Mouse (Mus musculus) intestine, embryonic 16.5 days (tissue): ENCODE data around the gene Nlrc5. TPM values are rescaled to one million over a fixed set of nuclear protein-coding genes. Genes with fewer than 3 reads are reported as not detected.

Source experiments
- ATAC-seq: fragments of 200-750 bp; cut with Nextera tagmentation; 2 replicates; pipeline ENCODE4 v1.8.0; 2017; ENCODE audit warnings: moderate TSS enrichment, moderate library complexity
- H3K27ac ChIP-seq: fragments of 300-500 bp; sonication (generic); 2 replicates; pipeline ENCODE4 v1.5.1; 2014; ENCODE audit warnings: mild to moderate bottlenecking, low read length
- H3K27me3 ChIP-seq: fragments of 300-500 bp; sonication (generic); replicated peaks from 2 replicates; pipeline ENCODE4 v1.6.1; 2014; ENCODE audit warnings: low read length, control low read depth, mixed read lengths; ENCODE audit not compliant: control insufficient read depth, insufficient read depth
- H3K36me3 ChIP-seq: fragments of 300-500 bp; sonication (generic); 2 replicates; pipeline ENCODE4 v1.6.1; 2014; ENCODE audit warnings: low read length, control low read depth; ENCODE audit not compliant: control insufficient read depth, insufficient read depth
- H3K4me1 ChIP-seq: fragments of 300-500 bp; sonication (generic); 2 replicates; pipeline ENCODE4 v1.6.1; 2014; ENCODE audit warnings: low read length, control low read depth, mixed read lengths; ENCODE audit not compliant: control insufficient read depth, insufficient read depth
- H3K4me2 ChIP-seq: fragments of 300-500 bp; sonication (generic); 2 replicates; pipeline ENCODE4 v1.6.1; 2014; ENCODE audit warnings: low read depth, low read length, control low read depth
- H3K4me3 ChIP-seq: fragments of 300-500 bp; sonication (generic); 2 replicates; pipeline ENCODE4 v1.5.1; 2014; ENCODE audit warnings: mild to moderate bottlenecking, low read length
- H3K9ac ChIP-seq: fragments of 300-500 bp; sonication (generic); 2 replicates; pipeline ENCODE4 v1.6.1; 2014; ENCODE audit warnings: low read depth, low read length
- H3K9me3 ChIP-seq: fragments of 300-500 bp; sonication (generic); 2 replicates; pipeline ENCODE4 v1.6.1; 2016; ENCODE audit warnings: low read length, control low read depth; ENCODE audit not compliant: control insufficient read depth
- WGBS: fragments of 180-500 bp; shearing (Covaris S2); extraction: QIAGEN DNeasy Blood & Tissue Kit; methylation state at CpG from one replicate; pipeline ENCODE4 v1.1.7; 2014; 5-methylcytosine and 5-hydroxymethylcytosine counted together
- polyA plus RNA-seq: library from polyadenylated mRNA; unstranded; fragments of >200 nt; fragmentation: Nextera tagmentation; extraction: Ambion mirVana; gene quantifications from 2 replicates; pipeline ENCODE4 v1.2.1, GENCODE M21; 2015

Gene Nlrc5
- polyA plus RNA-seq, 1 experiment from 2014 or later = 0.43 TPM

GRCm38 (mm10) chr8:94492021-94492681 lies 58.0 kb downstream of the Nlrc5 start:
- ATAC-seq = peak; percentile 89
- H3K27me3 ChIP-seq = no peaks in the 10 kb centered on the region
- H3K4me2 ChIP-seq = peak overlapping the region; percentile 62
- no peak overlapping the region for H3K27ac ChIP-seq
- peak overlapping the region; percentile 37 for H3K9ac ChIP-seq
- no peaks in the 10 kb centered on the region for H3K9me3 ChIP-seq
- H3K4me3 ChIP-seq = peak overlapping the region; percentile 29
- no peaks in the 10 kb centered on the region for H3K36me3 ChIP-seq
- 5% methylated on average over 15 of the region's 15 CpGs for WGBS
- H3K4me1 ChIP-seq = peaks cover 3% of the 10 kb centered on the region; the same call in 1 of the 2 replicates

- H3K4me1 ChIP-seq = peaks cover 3% of the 10 kb centered on the region; the same call in 1 of the 2 replicates
- H3K4me3 ChIP-seq = no peak overlapping the region
- WGBS = 58% methylated on average over 1 of the region's 1 CpGs
- ATAC-seq = no peak
- no peaks in the 10 kb centered on the region for H3K27me3 ChIP-seq
- no peaks in the 10 kb centered on the region for H3K9me3 ChIP-seq
- no peak overlapping the region for H3K27ac ChIP-seq
- no peaks in the 10 kb centered on the region for H3K36me3 ChIP-seq
- H3K9ac ChIP-seq = no peak overlapping the region
- H3K4me2 ChIP-seq = no peak overlapping the region
These were observed 59.1 kb downstream of the Nlrc5 start for GRCm38 (mm10) chr8:94493240-94493639.

DNA sequence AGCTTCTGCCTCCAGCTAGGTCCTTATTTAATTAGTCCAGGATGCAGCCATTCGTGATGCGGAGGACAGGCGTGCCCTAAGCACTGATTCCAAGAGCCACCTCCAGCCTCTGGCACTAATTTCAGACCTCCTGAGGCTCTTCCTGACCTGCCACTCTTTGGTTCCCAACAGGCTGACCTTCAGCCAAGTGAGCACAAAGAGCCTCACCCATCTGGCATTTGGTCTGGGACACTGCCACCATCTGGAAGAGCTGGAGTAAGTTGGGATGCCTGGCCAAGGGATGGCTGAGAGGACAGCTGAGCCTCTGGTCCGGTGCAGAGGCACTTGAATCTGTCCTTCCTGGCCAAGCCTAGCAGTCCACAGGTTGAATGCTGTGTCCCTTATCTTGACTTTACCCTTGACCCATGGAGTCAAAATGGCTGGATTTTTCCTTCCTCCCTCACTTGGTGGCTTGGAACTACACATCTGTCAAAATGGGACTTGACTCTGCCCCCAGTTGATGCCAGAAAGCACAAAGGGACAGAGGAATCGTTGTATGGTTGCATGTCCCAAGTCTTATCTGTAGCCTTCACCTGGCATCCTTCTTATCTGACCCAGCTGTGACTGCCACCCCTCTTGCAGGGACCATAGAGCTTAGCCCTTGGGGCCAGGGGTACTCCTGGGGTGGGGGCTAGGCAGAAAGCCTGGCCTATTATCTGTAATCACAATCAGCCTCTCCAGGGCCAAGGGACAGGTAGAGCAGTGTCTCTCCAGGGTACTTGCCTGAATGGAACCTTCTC lies 81.5 kb downstream of the Nlrc5 start:
- no peak overlapping the region for H3K4me3 ChIP-seq
- H3K9me3 ChIP-seq = no peaks in the 10 kb centered on the region
- 61% methylated on average over 5 of the region's 5 CpGs for WGBS
- no peak overlapping the region for H3K27ac ChIP-seq
- H3K4me1 ChIP-seq = no peaks in the 10 kb centered on the region
- H3K4me2 ChIP-seq = no peak overlapping the region
- no peaks in the 10 kb centered on the region for H3K36me3 ChIP-seq
- no peak overlapping the region for H3K9ac ChIP-seq
- no peak for ATAC-seq
- H3K27me3 ChIP-seq = no peaks in the 10 kb centered on the region

DNA sequence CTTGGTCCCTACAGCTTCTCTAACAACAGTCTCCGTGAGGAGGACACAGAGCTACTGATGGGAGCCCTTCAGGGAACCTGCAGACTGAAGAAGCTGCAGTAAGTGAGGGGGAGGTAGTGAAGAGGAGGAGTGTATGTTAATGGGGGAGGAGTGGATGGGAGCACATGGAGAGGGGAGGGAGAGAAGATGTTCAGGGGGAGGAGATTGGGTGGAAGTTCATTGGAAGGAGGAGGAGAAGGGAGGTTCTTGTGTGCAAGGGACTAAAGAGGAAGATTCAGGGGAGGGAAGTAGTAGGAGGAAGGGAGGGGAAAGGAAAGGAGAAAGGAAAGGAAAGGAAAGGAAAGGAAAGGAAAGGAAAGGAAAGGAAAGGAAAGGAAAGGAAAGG lies 82.0 kb downstream of the Nlrc5 start:
- Histone ChIP-seq H3K4me3 (no peak overlapping the region), H3K9me3 (no peaks in the 10 kb centered on the region), H3K4me1 (no peaks in the 10 kb centered on the region), H3K36me3 (no peaks in the 10 kb centered on the region), H3K9ac (no peak overlapping the region), H3K27me3 (no peaks in the 10 kb centered on the region), H3K4me2 (no peak overlapping the region), H3K27ac (no peak overlapping the region)
- no peak for ATAC-seq
- 16% methylated on average over 1 of the region's 1 CpGs for WGBS

GRCm38 (mm10) chr8:94516766-94517165 lies 82.6 kb downstream of the Nlrc5 start:
- no peak overlapping the region for H3K4me2 ChIP-seq
- no peak overlapping the region for H3K4me3 ChIP-seq
- H3K9me3 ChIP-seq = no peaks in the 10 kb centered on the region
- no peak for ATAC-seq
- H3K9ac ChIP-seq = no peak overlapping the region
- 51% methylated on average over 3 of the region's 3 CpGs for WGBS
- H3K36me3 ChIP-seq = no peaks in the 10 kb centered on the region
- no peaks in the 10 kb centered on the region for H3K27me3 ChIP-seq
- no peaks in the 10 kb centered on the region for H3K4me1 ChIP-seq
- no peak overlapping the region for H3K27ac ChIP-seq

- Histone ChIP-seq H3K36me3 (no peaks in the 10 kb centered on the region), H3K27ac (no peak overlapping the region), H3K9me3 (no peaks in the 10 kb centered on the region), H3K4me1 (no peaks in the 10 kb centered on the region), H3K9ac (no peak overlapping the region), H3K4me3 (no peak overlapping the region), H3K4me2 (no peak overlapping the region), H3K27me3 (no peaks in the 10 kb centered on the region)
- WGBS = 68% methylated on average over 10 of the region's 10 CpGs
- no peak for ATAC-seq
These were observed 84.2 kb downstream of the Nlrc5 start for GRCm38 (mm10) chr8:94518331-94518730.

- no peak overlapping the region for H3K9ac ChIP-seq
- H3K4me2 ChIP-seq = no peak overlapping the region
- no peaks in the 10 kb centered on the region for H3K36me3 ChIP-seq
- 94% methylated on average over 5 of the region's 5 CpGs for WGBS
- no peaks in the 10 kb centered on the region for H3K9me3 ChIP-seq
- no peaks in the 10 kb centered on the region for H3K27me3 ChIP-seq
- H3K4me3 ChIP-seq = no peak overlapping the region
- H3K4me1 ChIP-seq = no peaks in the 10 kb centered on the region
- no peak overlapping the region for H3K27ac ChIP-seq
- ATAC-seq = no peak
These were observed 84.9 kb downstream of the Nlrc5 start for GRCm38 (mm10) chr8:94519021-94519420.

DNA sequence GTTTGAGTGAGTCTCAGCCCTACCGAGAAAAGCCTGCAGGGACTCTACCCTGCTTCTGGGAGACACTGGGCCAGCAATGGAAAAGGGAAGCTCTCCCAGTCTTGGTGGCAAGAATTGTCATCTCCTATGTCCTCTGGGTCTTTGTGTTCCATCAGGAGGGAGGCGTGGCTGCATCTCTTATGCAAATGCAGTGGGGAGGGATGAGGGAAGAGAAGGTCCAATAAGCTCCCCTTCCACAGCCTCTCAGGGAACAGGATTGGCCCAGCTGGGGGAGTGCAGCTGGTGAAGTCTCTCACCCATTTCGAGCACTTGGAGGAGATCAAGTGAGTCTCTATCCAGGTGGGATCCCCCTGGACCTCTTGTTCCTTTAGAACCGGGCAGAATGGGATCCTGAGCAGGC lies 87.3 kb downstream of the Nlrc5 start:
- 65% methylated on average over 4 of the region's 4 CpGs for WGBS
- Histone ChIP-seq H3K4me1 (no peaks in the 10 kb centered on the region), H3K36me3 (no peaks in the 10 kb centered on the region), H3K4me3 (no peak overlapping the region), H3K27ac (no peak overlapping the region), H3K9ac (no peak overlapping the region), H3K9me3 (no peaks in the 10 kb centered on the region), H3K4me2 (no peak overlapping the region), H3K27me3 (no peaks in the 10 kb centered on the region)
- ATAC-seq = no peak

GRCm38 (mm10) chr8:94522482-94522881 lies 88.3 kb downstream of the Nlrc5 start:
- 81% methylated on average over 3 of the region's 3 CpGs for WGBS
- H3K9me3 ChIP-seq = no peaks in the 10 kb centered on the region
- no peak overlapping the region for H3K4me3 ChIP-seq
- no peaks in the 10 kb centered on the region for H3K36me3 ChIP-seq
- H3K4me2 ChIP-seq = no peak overlapping the region
- H3K4me1 ChIP-seq = no peaks in the 10 kb centered on the region
- no peak for ATAC-seq
- H3K9ac ChIP-seq = no peak overlapping the region
- no peaks in the 10 kb centered on the region for H3K27me3 ChIP-seq
- no peak overlapping the region for H3K27ac ChIP-seq
